Mouse (Mus musculus) C2C12 (cell line): Measurements from ENCODE around the gene Tmem145. TPM values are rescaled to one million over a fixed set of nuclear protein-coding genes. Genes with fewer than 3 reads are reported as not detected.

Experiments used
- H3K27me3 ChIP-seq: one replicate; pipeline ENCODE4 v1.6.1; 2011; ENCODE audit not compliant: control insufficient read depth, insufficient read depth, insufficient read length
- H3K36me3 ChIP-seq: one replicate; pipeline ENCODE4 v1.6.1; 2011; ENCODE audit not compliant: control insufficient read depth, insufficient read depth
- H3K4me3 ChIP-seq: one replicate; pipeline ENCODE4 v1.5.1; 2011; ENCODE audit warnings: mild to moderate bottlenecking, control low read depth; ENCODE audit not compliant: poor library complexity, insufficient read depth, severe bottlenecking
- H3K79me2 ChIP-seq: one replicate; pipeline ENCODE4 v1.6.1; 2011; ENCODE audit not compliant: control insufficient read depth, insufficient read depth
- H3K79me3 ChIP-seq: one replicate; pipeline ENCODE4 v1.6.1; 2011; ENCODE audit warnings: low read depth, control low read depth
- H3ac ChIP-seq: one replicate; pipeline ENCODE3; 2011; ENCODE audit warnings: low read depth; ENCODE audit not compliant: control insufficient read depth, insufficient read length
- CEBPB ChIP-seq: IDR thresholded peaks from one replicate; pipeline ENCODE4 v1.6.1; 2011; ENCODE audit warnings: low read depth, mild to moderate bottlenecking, control low read depth, moderate library complexity
- CTCF ChIP-seq: IDR thresholded peaks from one replicate; pipeline ENCODE4 v1.5.1; 2011; ENCODE audit not compliant: control insufficient read depth, insufficient read depth, insufficient read length
- FOSL1 ChIP-seq: IDR thresholded peaks from one replicate; pipeline ENCODE4 v1.8.0; 2011; ENCODE audit warnings: mild to moderate bottlenecking, low read length; ENCODE audit not compliant: poor library complexity, insufficient read depth, severe bottlenecking
- MAX ChIP-seq: IDR thresholded peaks from one replicate; pipeline ENCODE4 v1.6.1; 2011; ENCODE audit warnings: mild to moderate bottlenecking, control low read depth
- MYOD1 ChIP-seq: IDR thresholded peaks from one replicate; pipeline ENCODE4 v1.6.1; 2011; ENCODE audit warnings: low read depth; ENCODE audit not compliant: control insufficient read depth, insufficient read length
- MYOG ChIP-seq: IDR thresholded peaks from one replicate; pipeline ENCODE4 v1.6.1; 2011; ENCODE audit not compliant: control insufficient read depth, insufficient read length; ENCODE audit errors: extremely low read depth
- USF1 ChIP-seq: IDR thresholded peaks from one replicate; pipeline ENCODE4 v1.6.1; 2011; ENCODE audit warnings: low read depth, mild to moderate bottlenecking, control low read depth, moderate library complexity
- polyA plus RNA-seq: library from polyadenylated mRNA; unstranded; fragments of >200 nt; fragmentation: generic; extraction: Trizol; gene quantifications from one replicate; pipeline ENCODE4 v1.2.1, GENCODE M21; 2012; ENCODE audit warnings: missing spikeins

Gene Tmem145
- polyA plus RNA-seq, 1 experiment = 0.13 TPM

DNA sequence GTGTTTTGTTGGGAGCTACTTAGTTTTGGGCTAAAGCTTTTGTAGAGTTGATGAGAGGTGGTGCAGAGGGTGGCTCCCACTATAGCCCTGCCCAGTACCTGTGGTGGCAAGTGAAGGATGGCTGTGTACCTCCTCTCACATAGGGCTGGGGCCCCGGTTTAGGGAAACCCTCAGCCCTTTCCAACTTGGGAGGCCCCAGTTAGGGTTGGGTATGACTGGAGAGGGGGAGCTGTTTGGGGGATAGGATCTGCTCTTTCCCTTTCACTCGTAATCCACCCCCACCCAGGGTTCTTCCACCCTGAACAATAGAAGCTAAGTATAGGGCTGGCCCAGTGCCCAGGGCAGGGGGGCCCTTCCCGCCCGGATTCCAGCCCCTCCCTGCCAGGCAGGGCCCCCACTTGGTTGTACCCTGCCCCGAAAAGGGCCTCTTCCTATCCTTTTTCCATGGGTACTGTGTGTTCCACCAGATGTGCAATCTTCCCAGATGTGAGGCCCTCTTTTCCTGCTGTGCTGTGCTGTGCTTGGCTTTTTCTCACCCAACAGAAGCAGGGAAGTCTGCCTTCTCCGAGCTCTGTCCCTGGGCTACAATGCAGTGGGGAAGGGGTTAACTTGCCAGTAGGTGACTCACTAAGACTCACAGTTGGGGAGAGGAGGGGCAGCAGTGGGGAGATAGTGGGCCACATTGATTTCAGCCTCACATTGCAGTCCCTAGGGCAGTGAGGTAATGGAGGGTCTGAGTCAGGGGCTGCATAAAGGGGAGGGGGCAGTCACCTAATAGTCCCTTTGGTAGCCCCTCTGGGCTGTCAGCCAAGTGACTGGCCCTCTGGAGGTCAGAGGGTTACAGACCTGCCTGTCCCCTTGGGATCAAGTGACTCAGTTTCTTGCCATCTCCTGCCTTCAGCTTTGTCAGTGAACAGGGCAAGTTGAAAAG lies 25.8 kb upstream of the Tmem145 start:
- H3K36me3 ChIP-seq = peaks cover 2% of the 10 kb centered on the region
- TF ChIP-seq MAX (peak; percentile 11), USF1 (no peak), CTCF (no peak), MYOD1 (no peak), MYOG (no peak), CEBPB (no peak), FOSL1 (peak; percentile 42)
- H3K4me3 ChIP-seq = peak overlapping the region; percentile 25
- no peaks in the 10 kb centered on the region for H3K27me3 ChIP-seq
- peaks cover 31% of the 10 kb centered on the region for H3K79me2 ChIP-seq
- H3ac ChIP-seq = peak overlapping the region; percentile 92
- peaks cover 16% of the 10 kb centered on the region for H3K79me3 ChIP-seq

GRCm38 (mm10) chr7:25281166-25281733 lies 24.7 kb upstream of the Tmem145 start:
- Histone ChIP-seq H3K79me2 (peaks cover 32% of the 10 kb centered on the region), H3K4me3 (no peak overlapping the region), H3ac (peak overlapping the region; percentile 2), H3K36me3 (peaks cover 13% of the 10 kb centered on the region), H3K27me3 (no peaks in the 10 kb centered on the region), H3K79me3 (peaks cover 17% of the 10 kb centered on the region)
- no peak for TF ChIP-seq MYOD1
- no peak for TF ChIP-seq CTCF
- TF ChIP-seq MYOG = no peak
- TF ChIP-seq USF1 = no peak
- TF ChIP-seq FOSL1 = no peak
- no peak for TF ChIP-seq CEBPB
- TF ChIP-seq MAX = no peak

GRCm38 (mm10) chr7:25281734-25282601 lies 23.9 kb upstream of the Tmem145 start:
- H3K79me3 ChIP-seq = peaks cover 18% of the 10 kb centered on the region

GRCm38 (mm10) chr7:25282731-25283211 lies 23.1 kb upstream of the Tmem145 start:
- no peaks in the 10 kb centered on the region for H3K27me3 ChIP-seq
- peaks cover 25% of the 10 kb centered on the region for H3K36me3 ChIP-seq
- H3K4me3 ChIP-seq = peak overlapping the region; percentile 43
- TF ChIP-seq CTCF = no peak
- no peak for TF ChIP-seq MYOG
- no peak for TF ChIP-seq FOSL1
- no peak for TF ChIP-seq MYOD1
- TF ChIP-seq MAX = no peak
- no peak for TF ChIP-seq CEBPB
- no peak for TF ChIP-seq USF1
- peaks cover 27% of the 10 kb centered on the region for H3K79me2 ChIP-seq
- H3K79me3 ChIP-seq = peaks cover 18% of the 10 kb centered on the region
- peak overlapping the region; percentile 93 for H3ac ChIP-seq

More at GRCm38 (mm10) chr7:25281734-25282601, 23.9 kb upstream of the Tmem145 start:
- Histone ChIP-seq H3ac (peak overlapping the region; percentile 73), H3K36me3 (peaks cover 19% of the 10 kb centered on the region), H3K79me2 (peaks cover 32% of the 10 kb centered on the region), H3K27me3 (no peaks in the 10 kb centered on the region), H3K4me3 (peak overlapping the region; percentile 43)
- TF ChIP-seq MAX (no peak), USF1 (no peak), CTCF (no peak), MYOD1 (no peak), MYOG (no peak), CEBPB (no peak), FOSL1 (no peak)

- H3K4me3 ChIP-seq = peak overlapping the region; percentile 43
- H3K27me3 ChIP-seq = no peaks in the 10 kb centered on the region
- peaks cover 27% of the 10 kb centered on the region for H3K79me2 ChIP-seq
- peaks cover 32% of the 10 kb centered on the region for H3K36me3 ChIP-seq
- H3K79me3 ChIP-seq = peaks cover 18% of the 10 kb centered on the region
- TF ChIP-seq CTCF (no peak), MYOD1 (no peak), MYOG (no peak), USF1 (no peak), MAX (no peak), FOSL1 (no peak)
- peak overlapping the region; percentile 93 for H3ac ChIP-seq
These were observed 22.3 kb upstream of the Tmem145 start for GRCm38 (mm10) chr7:25283637-25284036.
